Mouse (Mus musculus) ES-Bruce4 (cell line): ENCODE data around the gene Fen1.

Source experiments
- CTCF ChIP-seq: IDR thresholded peaks from one replicate; pipeline ENCODE4 v1.8.1; 2011; ENCODE audit warnings: low read depth, low read length
- EP300 ChIP-seq: IDR thresholded peaks from 2 replicates; pipeline ENCODE4 v1.6.1; 2011; ENCODE audit warnings: low read depth, low read length; ENCODE audit not compliant: insufficient read depth
- POLR2A ChIP-seq: IDR thresholded peaks from one replicate; pipeline ENCODE4 v1.8.1; 2011; ENCODE audit warnings: low read length; ENCODE audit not compliant: insufficient read depth

- TF ChIP-seq CTCF: no peak
- no peak for TF ChIP-seq POLR2A
- no peak for TF ChIP-seq EP300
Observed at GRCm38 (mm10) chr19:10189940-10190339, 14.0 kb downstream of the Fen1 start.
